Mouse (Mus musculus) lung, postnatal 10 days (tissue): ENCODE data around the gene Tmem79.
"Not testable (repeated sequence)": the region's sequence is repeated elsewhere in the genome, so short reads cannot be mapped to it uniquely, and the experiment has no call there.

Experiments
- DNase-seq: peaks from one replicate; pipeline ENCODE4 v3.0.0; 2021

Gene Tmem79

DNA sequence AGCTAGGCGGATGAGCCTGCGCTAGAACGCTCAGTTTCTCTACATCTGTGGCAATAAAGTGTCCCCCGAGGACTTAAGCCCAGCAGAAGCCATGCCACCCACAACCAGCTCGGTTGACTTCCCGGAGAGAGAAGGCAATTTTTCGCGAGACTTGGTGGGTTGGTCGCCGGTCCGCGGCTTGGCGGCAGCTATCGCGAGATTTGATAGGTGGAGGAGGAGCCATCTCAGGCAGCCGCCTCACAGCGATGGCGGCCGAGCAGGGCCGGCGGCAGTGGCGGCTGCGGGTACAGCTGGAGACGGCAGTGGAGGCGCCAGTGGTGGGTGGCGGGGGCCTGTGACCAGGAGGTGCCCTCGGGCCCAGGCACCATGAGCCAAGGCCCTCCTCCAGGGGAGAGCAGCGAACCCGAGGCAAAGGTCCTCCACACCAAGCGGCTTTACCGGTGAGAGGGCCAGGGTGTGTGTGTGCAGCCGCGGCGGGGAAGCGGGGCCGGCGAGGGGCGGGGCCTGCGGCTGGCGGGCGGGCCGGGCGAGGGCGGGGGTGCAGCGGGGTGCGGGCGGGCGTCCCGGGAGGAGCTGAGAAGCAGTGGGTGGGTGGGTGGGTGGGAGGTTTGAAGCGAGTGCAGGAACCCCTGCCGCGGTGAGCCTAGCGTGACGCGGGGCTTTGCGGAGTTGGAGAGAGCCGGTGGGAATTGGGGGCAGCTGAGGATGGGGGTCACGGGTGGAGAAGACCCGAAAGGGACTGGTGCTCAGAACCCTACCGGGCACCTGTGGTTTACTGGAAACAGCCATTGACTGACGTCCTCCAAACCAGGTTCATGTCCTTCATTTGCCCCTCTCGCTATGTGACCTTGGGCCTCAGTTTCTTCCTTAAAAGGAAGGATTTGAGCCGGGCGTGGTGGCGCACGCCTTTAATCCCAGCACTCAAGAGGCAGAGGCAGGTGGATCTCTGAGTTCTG, at the start of gene Tmem79, which contains the start of gene Smg5:
Gene Tmem79 (minus strand): TSS at position 91 of the 956 bp plus-strand sequence.
Gene Smg5 (plus strand): TSS at position 203 of the 956 bp plus-strand sequence.
- DNase-seq: peak; percentile 98

GRCm38 (mm10) chr3:88384364-88384763, 48.4 kb upstream of the Tmem79 start, which contains the start of gene Bglap:
Gene Bglap, minus strand, starts transcription at chr3:88384464.
- no peak for DNase-seq

DNA sequence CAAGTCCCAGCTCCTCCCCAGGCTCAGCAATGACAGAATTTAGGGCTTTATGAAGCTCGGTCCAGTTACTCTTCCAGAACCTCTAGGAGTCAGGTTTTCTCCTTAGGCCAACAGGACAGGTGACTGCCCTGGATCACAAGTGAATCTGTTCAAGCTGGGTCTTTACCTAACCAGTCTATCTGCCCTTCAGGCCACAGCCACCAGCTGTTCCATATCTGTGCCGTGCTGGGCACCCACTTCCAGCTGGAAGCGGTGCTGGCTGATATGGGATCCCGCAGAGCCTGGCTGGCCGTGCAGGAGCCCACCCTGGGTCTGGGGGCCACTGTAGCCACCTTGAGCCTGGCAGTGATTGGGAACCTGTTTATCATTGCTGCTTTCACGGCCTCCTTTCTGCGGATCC, 46.4 kb upstream of the Tmem79 start:
- DNase-seq: not testable (repeated sequence)

DNA sequence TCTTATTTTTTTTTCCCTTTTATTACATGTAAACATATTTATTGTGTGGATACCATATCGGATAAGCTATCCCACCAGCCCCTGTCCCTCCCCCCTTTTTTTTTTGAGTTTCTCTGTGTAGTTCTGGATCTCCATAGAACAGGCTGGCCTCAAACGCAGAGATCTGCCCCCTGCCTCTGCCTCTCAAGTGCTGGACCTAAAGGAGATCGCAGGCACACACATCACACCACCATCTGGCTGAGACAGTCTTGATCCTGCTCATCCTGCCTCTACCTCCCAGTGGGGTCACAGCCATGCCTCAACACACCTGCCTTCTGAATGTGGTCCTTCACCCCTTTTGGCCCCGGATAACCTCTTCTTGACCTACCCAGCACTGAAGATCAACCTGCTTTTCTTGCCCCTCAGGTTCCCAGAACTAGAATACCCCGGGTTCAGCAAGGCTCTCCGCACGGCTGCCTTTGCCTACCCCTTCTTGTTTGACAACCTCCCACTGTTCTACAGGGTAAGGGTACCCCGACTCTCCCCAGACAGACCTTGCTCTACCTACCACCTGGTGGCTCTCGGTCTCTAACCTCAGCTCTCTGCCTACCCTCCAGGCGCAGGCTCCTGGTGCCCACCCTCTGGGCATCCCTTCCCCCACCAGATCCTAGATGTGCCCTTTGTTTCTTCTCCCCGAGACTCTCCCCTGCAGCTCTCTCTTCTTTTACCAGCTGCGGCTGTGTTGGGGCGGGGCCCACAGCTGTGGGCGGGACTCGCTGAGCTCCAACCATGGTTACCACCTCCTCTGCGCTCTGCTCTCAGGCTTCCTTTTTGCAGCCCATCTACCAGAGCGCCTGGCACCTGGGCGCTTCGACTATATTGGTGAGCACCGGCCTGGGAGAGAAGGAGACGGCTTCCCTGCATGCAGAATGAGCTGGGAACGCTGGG, 45.7 kb upstream of the Tmem79 start:
- DNase-seq: peak; percentile 54

GRCm38 (mm10) chr3:88378599-88378998, 42.7 kb upstream of the Tmem79 start, which contains the start of gene Bglap2:
Gene Bglap2, minus strand, starts transcription at chr3:88378699.
- DNase-seq: not testable (repeated sequence)

DNA sequence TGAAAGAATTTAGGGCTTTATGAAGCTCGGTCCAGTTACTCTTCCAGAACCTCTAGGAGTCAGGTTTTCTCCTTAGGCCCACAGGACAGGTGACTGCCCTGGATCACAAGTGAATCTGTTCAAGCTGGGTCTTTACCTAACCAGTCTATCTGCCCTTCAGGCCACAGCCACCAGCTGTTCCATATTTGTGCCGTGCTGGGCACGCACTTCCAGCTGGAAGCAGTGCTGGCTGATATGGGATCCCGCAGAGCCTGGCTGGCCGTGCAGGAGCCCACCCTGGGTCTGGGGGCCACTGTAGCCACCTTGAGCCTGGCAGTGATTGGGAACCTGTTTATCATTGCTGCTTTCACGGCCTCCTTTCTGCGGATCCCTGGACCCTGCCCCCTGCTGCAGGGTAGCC, 40.7 kb upstream of the Tmem79 start:
- not testable (repeated sequence) for DNase-seq

GRCm38 (mm10) chr3:88375750-88376626, 40.0 kb upstream of the Tmem79 start:
- DNase-seq: peak; percentile 43

GRCm38 (mm10) chr3:88372643-88373042, 36.7 kb upstream of the Tmem79 start, which contains the start of gene Bglap3:
Gene Bglap3, minus strand, starts transcription at chr3:88372743.
- DNase-seq: not testable (repeated sequence)

GRCm38 (mm10) chr3:88368511-88368910, 32.6 kb upstream of the Tmem79 start:
- not testable (repeated sequence) for DNase-seq

DNA sequence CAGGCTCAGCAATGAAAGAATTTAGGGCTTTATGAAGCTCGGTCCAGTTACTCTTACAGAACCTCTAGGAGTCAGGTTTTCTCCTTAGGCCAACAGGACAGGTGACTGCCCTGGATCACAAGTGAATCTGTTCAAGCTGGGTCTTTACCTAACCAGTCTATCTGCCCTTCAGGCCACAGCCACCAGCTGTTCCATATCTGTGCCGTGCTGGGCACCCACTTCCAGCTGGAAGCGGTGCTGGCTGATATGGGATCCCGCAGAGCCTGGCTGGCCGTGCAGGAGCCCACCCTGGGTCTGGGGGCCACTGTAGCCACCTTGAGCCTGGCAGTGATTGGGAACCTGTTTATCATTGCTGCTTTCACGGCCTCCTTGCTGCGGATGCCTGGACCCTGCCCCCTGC, 31.6 kb upstream of the Tmem79 start:
- not testable (repeated sequence) for DNase-seq

GRCm38 (mm10) chr3:88366830-88367428, 31.0 kb upstream of the Tmem79 start:
- peak; percentile 65 for DNase-seq

DNA sequence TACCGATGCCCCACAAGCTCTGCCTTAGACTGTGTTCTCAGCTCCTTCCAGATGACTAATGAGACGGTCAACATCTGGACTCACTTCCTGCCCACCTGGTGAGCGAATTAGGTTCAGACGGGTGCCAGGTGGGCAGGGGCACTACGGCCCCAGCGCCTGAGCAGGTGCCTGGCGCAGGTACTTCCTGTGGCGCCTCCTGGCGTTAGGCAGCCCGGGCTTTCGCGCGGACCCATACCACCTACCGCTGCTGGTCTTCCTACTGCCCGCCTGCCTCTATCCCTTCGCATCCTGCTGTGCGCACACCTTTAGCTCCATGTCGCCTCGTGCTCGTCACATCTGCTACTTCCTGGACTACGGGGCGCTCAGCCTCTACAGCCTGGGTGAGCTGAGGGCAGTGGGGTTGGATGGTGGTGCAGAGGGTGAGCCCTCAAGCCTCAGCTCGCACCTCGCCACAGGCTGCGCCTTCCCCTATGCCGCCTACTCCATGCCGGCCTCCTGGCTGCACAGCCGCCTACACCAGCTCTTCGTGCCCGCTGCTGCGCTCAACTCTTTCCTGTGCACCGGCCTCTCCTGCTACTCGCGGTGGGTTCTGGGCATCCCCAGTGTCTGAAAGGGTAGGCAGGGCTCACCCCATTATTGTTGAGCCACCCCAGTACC, 29.9 kb upstream of the Tmem79 start:
- no peak for DNase-seq

DNA sequence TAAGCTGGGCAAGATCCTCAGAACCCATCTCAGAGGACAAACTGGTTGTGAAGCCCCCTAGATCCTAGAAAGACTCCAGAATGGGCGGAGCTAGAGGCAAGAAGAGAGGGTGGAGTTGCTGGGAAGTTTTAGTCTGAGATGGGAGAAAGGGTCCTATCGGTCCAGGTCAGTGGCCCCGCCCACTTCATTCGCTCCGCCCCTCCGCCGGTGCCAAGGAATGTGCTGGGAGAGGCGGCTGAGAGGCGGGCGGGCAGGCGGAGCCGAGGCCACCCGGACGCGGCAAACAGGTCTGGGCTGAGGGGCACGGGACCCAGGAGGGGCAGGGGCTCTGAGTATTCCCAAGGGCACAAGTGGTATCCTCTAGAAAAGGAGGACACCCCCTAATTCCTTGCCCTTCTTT, 28.4 kb upstream of the Tmem79 start, which contains the start of gene Paqr6:
Gene Paqr6 (plus strand): TSS at position 248 of the 400 bp plus-strand sequence.
- peak; percentile 93 for DNase-seq

DNA sequence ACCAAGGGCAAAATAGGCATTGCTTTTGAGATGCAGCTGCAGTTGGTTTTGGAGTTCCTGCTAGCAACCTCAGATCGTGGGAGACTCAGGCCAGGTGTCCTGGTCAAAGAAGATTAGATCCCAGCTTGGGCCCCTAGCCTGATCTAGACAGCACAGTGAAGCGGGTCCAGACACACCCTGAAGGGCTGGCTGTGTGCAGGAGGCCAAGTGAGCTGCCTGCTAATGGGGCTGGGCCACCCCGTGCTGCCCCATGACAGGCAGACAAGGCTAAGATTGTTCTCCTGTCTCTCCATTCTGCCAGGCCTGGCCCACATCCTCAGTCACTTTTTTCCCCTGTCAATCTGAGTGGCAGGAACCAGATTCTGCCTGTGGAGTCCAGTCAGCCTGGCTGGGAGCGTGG, 27.8 kb upstream of the Tmem79 start:
- DNase-seq: peak; percentile 51

DNA sequence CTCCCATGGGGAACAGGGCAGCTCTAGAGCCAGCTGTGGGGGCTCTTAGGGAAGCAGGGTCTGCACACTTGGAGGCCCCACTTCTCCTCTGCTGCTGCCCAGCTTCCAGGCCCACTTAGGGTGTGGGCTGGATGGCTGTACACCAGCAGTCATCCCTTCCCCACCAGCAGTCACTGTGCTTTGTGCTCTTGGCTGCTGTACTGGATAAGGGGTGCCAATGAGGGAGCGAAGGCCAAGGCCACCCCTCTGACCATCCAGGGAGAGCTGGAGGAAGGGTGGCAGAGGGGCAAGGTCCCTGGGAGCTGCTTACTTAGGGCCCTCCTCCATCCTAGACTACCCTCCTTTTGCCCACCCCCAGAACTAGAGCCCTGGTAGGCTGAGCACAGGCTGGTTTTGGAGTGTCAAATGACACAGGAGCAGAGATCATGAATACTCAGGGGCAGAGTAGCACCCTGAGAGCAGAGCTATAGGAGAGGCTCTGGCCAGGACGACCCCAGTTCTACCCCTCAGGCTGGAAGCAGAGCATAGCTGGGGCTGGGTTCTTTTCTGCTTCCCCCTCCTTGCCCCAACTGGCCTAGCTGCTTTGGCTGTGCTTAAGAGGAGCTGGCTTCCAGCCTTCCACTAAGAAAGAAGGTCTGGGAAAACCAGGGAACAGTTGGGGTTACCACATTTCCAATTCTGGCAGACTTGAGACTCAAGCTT, 25.8 kb upstream of the Tmem79 start:
- no peak for DNase-seq

- DNase-seq: no peak
These were observed 25.1 kb upstream of the Tmem79 start for GRCm38 (mm10) chr3:88361096-88361495.

GRCm38 (mm10) chr3:88359989-88360388, 24.0 kb upstream of the Tmem79 start:
- no peak for DNase-seq

DNA sequence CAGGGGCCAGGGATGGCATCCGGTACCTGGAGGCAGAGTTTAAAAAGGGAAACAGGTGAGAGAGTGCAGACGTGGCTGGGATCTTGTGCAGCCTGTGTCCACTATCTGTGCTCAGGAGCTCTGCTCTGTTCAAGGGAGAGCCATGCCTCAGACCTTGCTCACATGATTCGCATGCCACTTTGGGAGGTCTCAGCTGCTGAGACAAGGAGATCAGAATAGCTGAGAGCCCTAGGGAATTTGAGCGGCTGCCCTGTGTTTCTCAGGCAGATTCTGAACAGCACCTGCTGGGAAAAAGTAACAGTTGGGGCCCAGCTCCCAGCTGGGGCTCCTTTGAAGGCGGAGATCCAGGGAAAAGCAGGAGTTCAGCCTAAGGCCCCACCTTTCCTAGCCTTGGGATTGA, 23.6 kb upstream of the Tmem79 start:
- no peak for DNase-seq

DNA sequence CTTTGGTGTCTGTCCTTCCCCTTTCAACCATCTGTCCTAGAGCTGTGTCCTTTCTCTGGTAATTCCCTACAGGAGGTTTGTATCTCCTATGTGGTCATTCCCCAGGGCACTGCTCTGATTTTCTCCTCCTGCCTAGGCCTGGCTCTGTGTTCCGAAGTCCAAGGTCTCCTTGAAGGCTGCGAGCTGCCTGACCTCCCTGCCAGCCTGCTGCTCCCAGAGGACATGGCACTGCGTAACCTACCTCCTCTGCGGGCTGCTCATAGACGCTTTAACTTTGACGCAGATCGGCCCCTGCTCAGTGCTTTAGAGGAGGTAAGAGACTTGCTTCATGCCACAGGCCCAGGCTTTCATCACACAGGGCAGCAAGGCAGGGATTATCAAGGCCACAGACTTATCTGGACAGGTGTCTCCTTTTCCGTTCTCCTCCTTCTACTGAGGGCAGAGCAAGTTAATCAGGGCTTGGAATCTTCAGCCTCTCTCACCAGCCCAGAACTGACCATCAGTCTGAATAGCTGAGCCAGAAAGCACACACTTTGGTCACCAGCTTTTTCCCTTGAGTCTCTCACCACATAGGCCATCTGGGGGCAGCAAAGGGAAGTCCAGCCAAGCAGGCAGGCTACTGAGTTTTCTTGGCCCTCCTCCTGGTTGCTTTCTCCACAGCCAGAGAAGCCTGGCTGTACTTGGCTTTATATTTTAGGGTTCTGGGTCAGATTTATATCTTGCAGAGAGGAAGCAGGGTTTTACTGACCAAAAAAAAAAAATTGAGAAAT, 18.6 kb upstream of the Tmem79 start:
- DNase-seq: no peak
